Mouse (Mus musculus) cerebellum, adult 2 months (tissue): ENCODE data around the gene Ksr2.

Experiments
- CTCF ChIP-seq: fragments of 200-500 bp; IDR thresholded peaks from 2 replicates; pipeline ENCODE4 v1.5.1; 2011; ENCODE audit warnings: low read depth, mild to moderate bottlenecking, control low read depth, low read length, moderate library complexity, borderline replicate concordance; ENCODE audit not compliant: insufficient read depth
- POLR2A ChIP-seq: fragments of 200-500 bp; IDR thresholded peaks from 2 replicates; pipeline ENCODE4 v1.6.1; 2011; ENCODE audit warnings: low read length, control low read depth, borderline replicate concordance; ENCODE audit not compliant: insufficient read depth

DNA sequence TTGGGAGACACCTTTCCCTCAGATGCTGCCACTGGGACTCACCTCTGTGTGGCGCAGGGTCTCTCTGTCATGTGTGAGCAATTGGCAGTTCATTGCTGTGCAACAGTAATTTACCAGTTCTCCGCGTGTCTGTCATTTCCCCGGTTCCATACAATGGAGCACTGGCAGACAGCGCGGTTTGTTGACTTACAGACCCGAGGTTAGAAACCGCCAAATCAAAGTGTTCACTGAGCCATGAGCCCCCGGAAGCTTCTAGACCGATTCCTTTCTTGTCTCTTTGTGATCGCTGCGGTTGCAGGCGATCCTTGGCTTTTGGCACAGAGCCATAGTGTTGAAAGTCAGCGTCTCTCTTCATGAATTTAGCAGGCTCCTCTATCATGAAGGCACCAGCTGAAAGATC lies 158.6 kb downstream of the Ksr2 start:
- TF ChIP-seq CTCF (no peak), POLR2A (no peak)
